Mouse (Mus musculus) heart, embryonic 13.5 days (tissue): Measurements from ENCODE around the gene Spata21. TPM values are rescaled to one million over a fixed set of nuclear protein-coding genes. Genes with fewer than 3 reads are reported as not detected.

Source experiments
- ATAC-seq: fragments of 200-750 bp; cut with Nextera tagmentation; 2 replicates; pipeline ENCODE4 v1.8.0; 2017; ENCODE audit warnings: moderate TSS enrichment; ENCODE audit not compliant: insufficient number of reproducible peaks, low FRiP score, low TSS enrichment; ENCODE audit errors: extremely low read depth
- H3K27ac ChIP-seq: fragments of 300-500 bp; sonication (generic); replicated peaks from 2 replicates; pipeline ENCODE4 v1.5.1; 2015; ENCODE audit warnings: moderate library complexity, mild to moderate bottlenecking, inconsistent platforms
- H3K27me3 ChIP-seq: fragments of 300-500 bp; sonication (generic); replicated peaks from 2 replicates; pipeline ENCODE4 v1.6.1; 2015; ENCODE audit warnings: mild to moderate bottlenecking, inconsistent platforms
- H3K36me3 ChIP-seq: fragments of 300-500 bp; sonication (generic); 2 replicates; pipeline ENCODE4 v1.6.1; 2015; ENCODE audit warnings: mild to moderate bottlenecking, inconsistent platforms
- H3K4me1 ChIP-seq: fragments of 300-500 bp; sonication (generic); 2 replicates; pipeline ENCODE4 v1.6.1; 2015; ENCODE audit warnings: inconsistent platforms
- H3K4me2 ChIP-seq: fragments of 300-500 bp; sonication (generic); 2 replicates; pipeline ENCODE4 v1.6.1; 2015; ENCODE audit warnings: inconsistent platforms, mild to moderate bottlenecking, moderate library complexity
- H3K4me3 ChIP-seq: fragments of 300-500 bp; sonication (generic); 2 replicates; pipeline ENCODE4 v1.5.1; 2015; ENCODE audit warnings: moderate library complexity, mild to moderate bottlenecking, inconsistent platforms
- H3K9ac ChIP-seq: fragments of 300-500 bp; sonication (generic); 2 replicates; pipeline ENCODE4 v1.6.1; 2015; ENCODE audit warnings: inconsistent platforms, mild to moderate bottlenecking, moderate library complexity
- H3K9me3 ChIP-seq: fragments of 300-500 bp; sonication (generic); 2 replicates; pipeline ENCODE4 v1.6.1; 2016; ENCODE audit warnings: inconsistent platforms
- WGBS: fragments of 180-500 bp; shearing (Covaris S2); methylation state at CpG from one replicate; pipeline ENCODE4 v1.1.7; 2015; ENCODE audit warnings: mixed read lengths; 5-methylcytosine and 5-hydroxymethylcytosine counted together
- polyA plus RNA-seq: library from polyadenylated mRNA; unstranded; fragments of >200 nt; fragmentation: Nextera tagmentation; extraction: Ambion mirVana; gene quantifications from 2 replicates; pipeline ENCODE4 v1.2.1, GENCODE M21; 2015

The Spata21 gene
- polyA plus RNA-seq, 1 experiment from 2014 or later = not detected

- 68% methylated on average over 5 of the region's 5 CpGs for WGBS
- H3K27me3 ChIP-seq = no peaks in the 10 kb centered on the region
- H3K4me2 ChIP-seq = no peak overlapping the region
- no peak overlapping the region for H3K4me3 ChIP-seq
- peaks cover 46% of the 10 kb centered on the region for H3K4me1 ChIP-seq
- H3K9me3 ChIP-seq = no peaks in the 10 kb centered on the region
- no peak for ATAC-seq
- peaks cover 3% of the 10 kb centered on the region; the same call in 1 of the 2 replicates for H3K36me3 ChIP-seq
- peak overlapping the region; percentile 48; the same call in 1 of the 2 replicates for H3K9ac ChIP-seq
- peak overlapping the region; percentile 15; the same call in 1 of the 2 replicates for H3K27ac ChIP-seq
These were observed 71.5 kb downstream of the Spata21 start for GRCm38 (mm10) chr4:141159666-141160065.

GRCm38 (mm10) chr4:141160193-141160592 is 72.1 kb downstream of the Spata21 start:
- no peak overlapping the region for H3K4me2 ChIP-seq
- no peak overlapping the region for H3K9ac ChIP-seq
- no peak overlapping the region for H3K27ac ChIP-seq
- H3K4me3 ChIP-seq = no peak overlapping the region
- WGBS = 83% methylated on average over 4 of the region's 4 CpGs
- ATAC-seq = no peak
- no peaks in the 10 kb centered on the region for H3K9me3 ChIP-seq
- H3K36me3 ChIP-seq = peaks cover 3% of the 10 kb centered on the region; the same call in 1 of the 2 replicates
- H3K4me1 ChIP-seq = peaks cover 46% of the 10 kb centered on the region
- H3K27me3 ChIP-seq = no peaks in the 10 kb centered on the region

- Histone ChIP-seq H3K9ac (no peak overlapping the region), H3K4me1 (peaks cover 44% of the 10 kb centered on the region), H3K36me3 (peaks cover 3% of the 10 kb centered on the region; the same call in 1 of the 2 replicates), H3K27ac (no peak overlapping the region), H3K4me2 (no peak overlapping the region), H3K27me3 (no peaks in the 10 kb centered on the region), H3K4me3 (no peak overlapping the region), H3K9me3 (no peaks in the 10 kb centered on the region)
- WGBS = 78% methylated on average over 6 of the region's 6 CpGs
- no peak for ATAC-seq
These were observed 73.6 kb downstream of the Spata21 start for GRCm38 (mm10) chr4:141161699-141162208.

Other genes with a start within 250 kb of the Spata21 start
- 0.12 and 0.18 TPM in 2 replicates for gene Padi1, start 242.6 kb upstream of the Spata21 start, polyA plus RNA-seq
- gene Padi2, start 182.0 kb upstream of the Spata21 start, polyA plus RNA-seq = 2.1 and 2.9 TPM in 2 replicates
- 807 and 886 TPM in 2 replicates for gene Sdhb, start 127.1 kb upstream of the Spata21 start, polyA plus RNA-seq
- gene Atp13a2, start 101.5 kb upstream of the Spata21 start, polyA plus RNA-seq = 28.7 and 29.4 TPM in 2 replicates
- gene Mfap2, start 77.9 kb upstream of the Spata21 start, polyA plus RNA-seq = 273 and 299 TPM in 2 replicates
- gene Crocc, start 27.8 kb upstream of the Spata21 start, polyA plus RNA-seq = 3.4 and 3.5 TPM in 2 replicates
- gene Necap2, start 10.0 kb upstream of the Spata21 start, polyA plus RNA-seq = 39.7 and 43.7 TPM in 2 replicates
- 31.3 and 33.8 TPM in 2 replicates for gene Szrd1, start 51.4 kb downstream of the Spata21 start, polyA plus RNA-seq
- gene Fbxo42, start 59.6 kb downstream of the Spata21 start, polyA plus RNA-seq = 12.8 and 14.2 TPM in 2 replicates
- gene Rsg1, start 125.6 kb downstream of the Spata21 start, polyA plus RNA-seq = 2.3 and 3.0 TPM in 2 replicates
- gene Arhgef19, start 151.2 kb downstream of the Spata21 start, polyA plus RNA-seq = 2.2 and 3.1 TPM in 2 replicates
- 4.0 and 4.3 TPM in 2 replicates for gene Epha2, start 212.9 kb downstream of the Spata21 start, polyA plus RNA-seq